Mouse (Mus musculus): ENCODE measurements at regions not wholly inside any gene's neighbourhood (a gene's known extent, or its start where the extent isn't known, plus 50 kb on each side); places are given as distances from the start of the nearest gene placed in this dataset.

GRCm38 (mm10) chr12:26767551-26767950, 298.5 kb downstream of the Cmpk2 start:
- no peaks in the 10 kb centered on the region for H3K36me3 ChIP-seq
- H3K4me2 ChIP-seq: no peak overlapping the region
- H3K27ac ChIP-seq: no peak overlapping the region
- ATAC-seq (replicated peaks; ENCODE audit: insufficient number of reproducible peaks, insufficient read depth, low FRiP score, low read depth): no peak
- no peak overlapping the region for H3K9ac ChIP-seq
- no peaks in the 10 kb centered on the region for H3K4me1 ChIP-seq (replicated peaks)
- H3K4me3 ChIP-seq: no peak overlapping the region
- no peaks in the 10 kb centered on the region for H3K9me3 ChIP-seq (replicated peaks)
- 83% methylated on average over 3 of the region's 3 CpGs for WGBS
- H3K27me3 ChIP-seq: no peaks in the 10 kb centered on the region

- Histone ChIP-seq H3K36me3 (no peaks in the 10 kb centered on the region), H3K4me1 (replicated peaks) (no peaks in the 10 kb centered on the region), H3K4me3 (no peak overlapping the region), H3K9me3 (replicated peaks) (no peaks in the 10 kb centered on the region), H3K27ac (no peak overlapping the region), H3K4me2 (no peak overlapping the region), H3K27me3 (no peaks in the 10 kb centered on the region), H3K9ac (no peak overlapping the region)
- ATAC-seq (replicated peaks; ENCODE audit: insufficient number of reproducible peaks, insufficient read depth, low FRiP score, low read depth): no peak
- 77% methylated on average over 9 of the region's 9 CpGs for WGBS
Observed at GRCm38 (mm10) chr12:26758657-26759325, 289.8 kb downstream of the Cmpk2 start.

DNA sequence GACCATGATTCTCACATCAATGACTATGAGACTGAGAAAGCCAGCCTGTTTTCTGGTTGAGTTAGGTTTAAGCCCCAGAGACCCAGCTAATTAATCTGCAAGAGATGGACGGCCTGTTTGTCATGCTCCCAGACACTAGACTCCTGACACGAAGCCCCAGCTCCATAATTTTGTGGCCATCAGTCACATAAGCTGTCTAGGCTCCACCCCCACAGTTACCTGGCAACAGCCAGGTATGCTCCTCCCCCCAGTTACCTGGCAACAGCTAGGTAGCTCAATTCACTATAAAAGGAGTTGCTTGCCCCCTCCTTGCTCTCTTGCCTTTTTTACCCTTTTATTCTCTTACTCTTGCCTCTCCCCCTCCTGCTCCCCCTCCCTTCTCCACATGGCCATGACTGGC, 287.3 kb downstream of the Cmpk2 start:
- Histone ChIP-seq H3K27ac (no peak overlapping the region), H3K36me3 (no peaks in the 10 kb centered on the region), H3K9me3 (replicated peaks) (no peaks in the 10 kb centered on the region), H3K27me3 (no peaks in the 10 kb centered on the region), H3K9ac (no peak overlapping the region), H3K4me3 (no peak overlapping the region), H3K4me2 (no peak overlapping the region), H3K4me1 (replicated peaks) (no peaks in the 10 kb centered on the region)
- ATAC-seq (replicated peaks; ENCODE audit: insufficient number of reproducible peaks, insufficient read depth, low FRiP score, low read depth): no peak
- 58% methylated on average over 2 of the region's 2 CpGs for WGBS

DNA sequence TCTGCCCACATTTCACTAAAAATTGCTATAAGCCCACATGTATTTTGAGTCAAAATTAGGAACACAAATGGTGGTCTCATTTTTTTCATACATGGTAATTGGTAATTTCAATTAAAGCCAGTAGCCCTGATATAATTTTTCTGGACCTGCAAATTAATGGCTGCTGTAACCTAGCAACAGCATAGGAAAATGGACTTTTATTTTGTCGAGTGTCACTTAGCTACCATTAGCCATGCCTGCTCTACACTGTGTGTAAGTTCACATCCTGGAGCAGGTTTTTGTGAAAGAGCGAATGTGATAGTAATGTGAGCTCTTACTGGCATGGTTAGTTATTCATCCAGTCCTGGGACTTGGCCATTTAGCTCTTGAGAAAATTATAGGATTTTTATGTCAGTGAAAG, 285.6 kb downstream of the Cmpk2 start:
- Histone ChIP-seq H3K9ac (no peak overlapping the region), H3K36me3 (no peaks in the 10 kb centered on the region), H3K9me3 (replicated peaks) (no peaks in the 10 kb centered on the region), H3K27ac (no peak overlapping the region), H3K4me3 (no peak overlapping the region), H3K4me1 (replicated peaks) (no peaks in the 10 kb centered on the region), H3K4me2 (no peak overlapping the region), H3K27me3 (no peaks in the 10 kb centered on the region)
- 86% methylated on average over 2 of the region's 2 CpGs for WGBS
- ATAC-seq (replicated peaks; ENCODE audit: insufficient number of reproducible peaks, insufficient read depth, low FRiP score, low read depth): no peak

- ATAC-seq (replicated peaks; ENCODE audit: insufficient number of reproducible peaks, insufficient read depth, low FRiP score, low read depth): no peak
- Histone ChIP-seq H3K4me2 (no peak overlapping the region), H3K4me3 (no peak overlapping the region), H3K9me3 (replicated peaks) (no peaks in the 10 kb centered on the region), H3K4me1 (replicated peaks) (no peaks in the 10 kb centered on the region), H3K27me3 (no peaks in the 10 kb centered on the region), H3K9ac (no peak overlapping the region), H3K36me3 (no peaks in the 10 kb centered on the region), H3K27ac (no peak overlapping the region)
- 59% methylated on average over 3 of the region's 3 CpGs for WGBS
Observed at GRCm38 (mm10) chr12:26734558-26734897, 265.5 kb downstream of the Cmpk2 start.

- no peak for ATAC-seq (replicated peaks; ENCODE audit: insufficient number of reproducible peaks, insufficient read depth, low FRiP score, low read depth)
- no peak overlapping the region for H3K27ac ChIP-seq
- no peak overlapping the region for H3K9ac ChIP-seq
- H3K4me3 ChIP-seq: no peak overlapping the region
- no peaks in the 10 kb centered on the region for H3K27me3 ChIP-seq
- H3K4me2 ChIP-seq: no peak overlapping the region
- no peaks in the 10 kb centered on the region for H3K4me1 ChIP-seq (replicated peaks)
- H3K9me3 ChIP-seq (replicated peaks): no peaks in the 10 kb centered on the region
- no peaks in the 10 kb centered on the region for H3K36me3 ChIP-seq
- 58% methylated on average over 4 of the region's 4 CpGs for WGBS
Observed at GRCm38 (mm10) chr12:26733822-26734557, 265.0 kb downstream of the Cmpk2 start.

DNA sequence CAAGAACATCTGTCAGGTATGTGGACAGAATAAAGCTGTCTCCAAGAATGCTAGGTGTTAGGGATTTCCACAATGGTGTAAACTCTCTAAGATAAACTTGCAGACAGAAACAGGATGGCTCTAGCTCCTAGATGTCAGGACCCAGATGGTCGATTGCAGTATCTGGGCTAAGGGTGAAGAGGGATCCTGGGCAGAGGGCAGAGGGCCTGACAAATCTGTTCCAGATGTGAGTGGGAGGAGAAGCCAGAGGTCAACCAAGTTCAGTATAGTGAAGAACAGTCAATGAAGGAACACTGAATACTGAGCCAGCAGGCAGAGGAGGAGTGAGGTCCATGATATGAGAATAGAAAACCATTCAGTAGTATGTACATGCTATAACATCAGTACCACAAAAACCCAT, 254.4 kb downstream of the Cmpk2 start:
- Histone ChIP-seq H3K4me2 (no peak overlapping the region), H3K36me3 (no peaks in the 10 kb centered on the region), H3K27ac (no peak overlapping the region), H3K27me3 (no peaks in the 10 kb centered on the region), H3K4me1 (replicated peaks) (no peaks in the 10 kb centered on the region), H3K9ac (no peak overlapping the region), H3K4me3 (no peak overlapping the region), H3K9me3 (replicated peaks) (no peaks in the 10 kb centered on the region)
- WGBS: 21% methylated on average over 1 of the region's 1 CpGs
- ATAC-seq (replicated peaks; ENCODE audit: insufficient number of reproducible peaks, insufficient read depth, low FRiP score, low read depth): no peak

- no peak overlapping the region for H3K27ac ChIP-seq
- no peak; the same call in 1 of the 2 replicates for ATAC-seq (replicated peaks; ENCODE audit: insufficient number of reproducible peaks, insufficient read depth, low FRiP score, low read depth)
- 15% methylated on average over 1 of the region's 1 CpGs for WGBS
- H3K4me2 ChIP-seq: no peak overlapping the region
- H3K4me3 ChIP-seq: no peak overlapping the region
- no peaks in the 10 kb centered on the region for H3K27me3 ChIP-seq
- H3K9ac ChIP-seq: no peak overlapping the region
- no peaks in the 10 kb centered on the region for H3K36me3 ChIP-seq
- no peaks in the 10 kb centered on the region; the same call in 1 of the 2 replicates for H3K4me1 ChIP-seq (replicated peaks)
- H3K9me3 ChIP-seq (replicated peaks): no peaks in the 10 kb centered on the region
Observed at GRCm38 (mm10) chr12:26698838-26699237, 229.8 kb downstream of the Cmpk2 start.

GRCm38 (mm10) chr12:26688048-26688447, 219.0 kb downstream of the Cmpk2 start:
- 37% methylated on average over 4 of the region's 4 CpGs for WGBS
- H3K9me3 ChIP-seq (replicated peaks): no peaks in the 10 kb centered on the region
- no peak overlapping the region for H3K4me3 ChIP-seq
- no peak; the same call in 1 of the 2 replicates for ATAC-seq (replicated peaks; ENCODE audit: insufficient number of reproducible peaks, insufficient read depth, low FRiP score, low read depth)
- no peak overlapping the region for H3K27ac ChIP-seq
- H3K4me2 ChIP-seq: no peak overlapping the region
- H3K4me1 ChIP-seq (replicated peaks): peaks cover 8% of the 10 kb centered on the region
- H3K9ac ChIP-seq: no peak overlapping the region
- no peaks in the 10 kb centered on the region for H3K27me3 ChIP-seq
- no peaks in the 10 kb centered on the region for H3K36me3 ChIP-seq

DNA sequence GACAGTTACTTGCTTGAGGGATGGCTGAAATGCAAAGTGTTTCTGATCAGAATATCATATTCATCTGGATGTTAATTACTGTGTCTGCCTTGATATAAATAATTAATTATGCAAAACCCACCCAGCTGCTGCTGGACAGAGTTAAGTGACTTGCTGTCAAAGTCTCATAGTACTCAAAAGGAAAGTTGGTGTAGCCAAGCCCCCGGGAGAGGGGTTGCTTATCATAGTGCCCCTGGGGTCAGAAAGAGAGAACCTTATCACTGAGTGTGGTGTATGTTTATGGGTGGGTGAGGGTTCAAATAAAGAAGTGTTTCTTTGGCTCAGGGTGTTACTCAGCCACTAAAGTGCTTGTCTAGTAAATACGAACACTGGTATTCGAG, 211.6 kb downstream of the Cmpk2 start:
- no peak overlapping the region for H3K4me3 ChIP-seq
- H3K9ac ChIP-seq: no peak overlapping the region
- 33% methylated on average over 3 of the region's 3 CpGs for WGBS
- no peak for ATAC-seq (replicated peaks; ENCODE audit: insufficient number of reproducible peaks, insufficient read depth, low FRiP score, low read depth)
- no peaks in the 10 kb centered on the region for H3K36me3 ChIP-seq
- no peaks in the 10 kb centered on the region for H3K9me3 ChIP-seq (replicated peaks)
- no peaks in the 10 kb centered on the region for H3K27me3 ChIP-seq
- no peaks in the 10 kb centered on the region for H3K4me1 ChIP-seq (replicated peaks)
- no peak overlapping the region for H3K27ac ChIP-seq
- no peak overlapping the region for H3K4me2 ChIP-seq

DNA sequence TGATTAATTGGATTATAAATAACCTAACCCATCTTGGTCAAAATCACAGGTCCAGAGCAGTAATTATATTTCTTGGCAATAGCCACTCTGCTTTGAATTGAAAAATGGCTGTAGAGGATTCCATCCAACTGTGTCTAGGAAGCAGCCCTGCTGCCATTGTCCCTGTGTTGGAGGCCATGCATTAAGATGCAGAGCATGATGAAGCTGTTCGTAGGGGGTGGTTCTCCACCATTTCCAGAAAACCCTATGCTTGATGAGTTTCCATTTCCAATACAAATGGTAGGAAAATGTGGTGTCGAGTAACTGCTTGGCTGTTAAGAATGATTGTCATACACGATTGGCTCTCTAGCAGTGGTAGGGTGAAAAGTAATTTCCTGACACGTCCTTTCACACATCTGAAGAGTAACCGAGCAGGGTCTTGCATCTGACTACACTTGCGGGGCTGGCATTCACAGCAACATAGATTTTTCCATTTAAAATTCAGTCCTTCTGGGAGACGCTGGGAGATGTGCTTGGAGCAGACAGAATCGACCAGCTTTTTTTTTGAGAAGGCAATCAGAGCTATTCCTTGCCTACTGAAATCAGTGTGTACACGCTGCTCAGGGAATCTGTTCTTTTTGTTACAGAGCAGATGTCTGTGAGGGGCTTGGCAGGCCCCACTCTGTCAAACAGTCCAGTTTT, 211.0 kb downstream of the Cmpk2 start:
- no peak for ATAC-seq (replicated peaks; ENCODE audit: insufficient number of reproducible peaks, insufficient read depth, low FRiP score, low read depth)
- Histone ChIP-seq H3K27ac (no peak overlapping the region), H3K4me1 (replicated peaks) (no peaks in the 10 kb centered on the region), H3K36me3 (no peaks in the 10 kb centered on the region), H3K4me3 (no peak overlapping the region), H3K27me3 (no peaks in the 10 kb centered on the region), H3K4me2 (no peak overlapping the region), H3K9me3 (replicated peaks) (no peaks in the 10 kb centered on the region), H3K9ac (no peak overlapping the region)
- 65% methylated on average over 9 of the region's 9 CpGs for WGBS
